Mouse (Mus musculus): ENCODE results near the gene Cox5a. TPM values are rescaled to one million over a fixed set of nuclear protein-coding genes. Genes with fewer than 3 reads are reported as not detected.

The Cox5a gene
- total RNA-seq, 1 experiment from 2014 or later, result 54.6 TPM

Other genes starting within 250 kb of the Cox5a start
- gene Ppcdc, start 81.2 kb upstream of the Cox5a start, total RNA-seq (2017), result 29.9 and 37.0 TPM in 2 replicates
- 0.10 TPM in 1 of 2 replicates, not detected in the other for gene Scamp5, start 53.2 kb upstream of the Cox5a start, total RNA-seq (2017)
- gene Rpp25, start 17.2 kb upstream of the Cox5a start, total RNA-seq (2017), result not detected in 2 replicates
- 16.7 and 18.6 TPM in 2 replicates for gene Fam219b, start 16.3 kb downstream of the Cox5a start, total RNA-seq (2017)
- 9.9 and 11.2 TPM in 2 replicates for gene Mpi, start 31.5 kb downstream of the Cox5a start, total RNA-seq (2017)
- 15.3 and 25.0 TPM in 2 replicates for gene Scamp2, start 39.7 kb downstream of the Cox5a start, total RNA-seq (2017)
- gene Ulk3, start 68.2 kb downstream of the Cox5a start, total RNA-seq (2017), result 2.8 and 5.0 TPM in 2 replicates
- 0.15 TPM in 1 of 2 replicates, not detected in the other for gene Cplx3, start 85.0 kb downstream of the Cox5a start, total RNA-seq (2017)
- not detected in 2 replicates for gene Lman1l, start 99.5 kb downstream of the Cox5a start, total RNA-seq (2017)
- gene Csk, start 132.4 kb downstream of the Cox5a start, total RNA-seq (2017), result 166 and 212 TPM in 2 replicates
- not detected in 2 replicates for gene Cyp1a2, start 162.4 kb downstream of the Cox5a start, total RNA-seq (2017)
- not detected in 2 replicates for gene Cyp1a1, start 166.7 kb downstream of the Cox5a start, total RNA-seq (2017)
- gene Edc3, start 187.3 kb downstream of the Cox5a start, total RNA-seq (2017), result 5.4 and 8.0 TPM in 2 replicates
- gene Clk3, start 244.6 kb downstream of the Cox5a start, total RNA-seq (2017), result 73.3 and 89.1 TPM in 2 replicates